Mouse (Mus musculus): ENCODE results near the gene Nmrk1. TPM values are rescaled to one million over a fixed set of nuclear protein-coding genes. Genes with fewer than 3 reads are reported as not detected.
"Not testable (repeated sequence)": the region's sequence is repeated elsewhere in the genome, so short reads cannot be mapped to it uniquely, and the experiment has no call there.

The Nmrk1 gene
- 8.3 and 10.1 TPM in 2 replicates for polyA plus RNA-seq (2015; fragmentation: Nextera tagmentation; extraction: Ambion mirVana)

DNA sequence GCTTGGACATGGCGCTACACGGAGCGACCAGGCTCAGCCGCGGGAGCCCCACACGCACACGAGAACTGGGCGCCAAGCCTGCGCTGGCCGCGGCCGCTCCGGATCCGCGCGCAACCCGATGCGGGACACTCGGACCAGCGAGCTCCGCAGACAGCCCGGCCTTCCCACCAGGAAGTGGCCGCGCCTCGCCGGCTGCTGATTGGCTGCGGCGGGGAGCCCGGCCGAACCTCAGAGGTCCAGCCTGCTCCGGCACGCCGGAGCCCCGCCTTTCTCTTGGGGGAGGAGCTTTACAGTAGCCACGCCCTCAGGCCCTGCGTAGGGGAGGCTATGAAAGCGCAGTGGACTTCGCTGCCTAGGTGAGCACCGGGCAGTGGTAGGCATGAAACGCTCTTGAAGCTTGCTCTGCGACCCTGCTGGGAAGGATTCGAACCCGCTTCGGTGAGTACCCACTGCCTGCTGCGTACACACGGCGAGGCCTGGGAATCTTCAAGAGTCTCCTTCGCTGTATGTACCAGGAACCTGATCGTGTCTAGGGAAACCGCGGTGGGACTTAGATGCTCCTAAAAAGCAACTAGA lies at the start of gene Nmrk1, which contains the start of gene Ostf1:
Gene Nmrk1 (plus strand): TSS at position 307 of the 576 bp plus-strand sequence.
Gene Ostf1 (minus strand): TSS at position 180 of the 576 bp plus-strand sequence.
- Histone ChIP-seq H3K9ac (replicated peaks) (peak within 1 kb of the TSS; percentile 66), H3K4me3 (replicated peaks) (peak within 1 kb of the TSS; percentile 92), H3K36me3 (no peaks in the 10 kb centered on the region), H3K27ac (replicated peaks) (peak within 1 kb of the TSS; percentile 77), H3K4me2 (peak within 1 kb of the TSS; percentile 99), H3K4me1 (peaks cover 17% of the 10 kb centered on the region), H3K9me3 (replicated peaks) (no peaks in the 10 kb centered on the region), H3K27me3 (replicated peaks) (0 out of 2 replicates have a peak, but pooled peaks cover 7% of the 10 kb centered on the region)
- ATAC-seq (ENCODE audit: low FRiP score) = peak; percentile 99
- under 1% methylated on average over 50 of the region's 51 CpGs for WGBS

DNA sequence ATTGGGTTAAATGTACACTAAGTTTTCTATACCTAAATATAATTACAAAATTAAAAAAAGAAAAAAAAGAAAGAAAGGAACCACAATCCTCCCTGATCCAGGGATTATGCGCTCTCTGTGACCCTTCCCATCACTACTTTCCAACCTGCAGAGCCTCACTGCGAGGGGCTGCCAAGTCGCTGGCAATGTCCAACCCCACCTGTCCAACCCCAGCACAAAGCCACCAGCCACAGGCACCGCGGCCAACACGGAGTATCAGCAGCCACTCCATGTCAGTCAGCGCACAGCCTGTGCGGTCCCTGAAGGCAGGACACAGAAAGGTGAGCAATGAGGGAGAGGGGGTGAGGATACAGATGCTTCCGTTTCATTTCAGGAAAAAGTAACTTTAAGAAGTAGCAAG lies 49.5 kb upstream of the Nmrk1 start:
- Histone ChIP-seq H3K4me1 (peaks cover 13% of the 10 kb centered on the region), H3K36me3 (no peaks in the 10 kb centered on the region), H3K4me2 (no peak overlapping the region), H3K27ac (replicated peaks) (no peak overlapping the region), H3K9me3 (replicated peaks) (no peaks in the 10 kb centered on the region), H3K9ac (replicated peaks) (no peak overlapping the region), H3K4me3 (replicated peaks) (no peak overlapping the region), H3K27me3 (replicated peaks) (no peaks in the 10 kb centered on the region)
- ATAC-seq (ENCODE audit: low FRiP score) = no peak
- WGBS = 96% methylated on average over 9 of the region's 9 CpGs

DNA sequence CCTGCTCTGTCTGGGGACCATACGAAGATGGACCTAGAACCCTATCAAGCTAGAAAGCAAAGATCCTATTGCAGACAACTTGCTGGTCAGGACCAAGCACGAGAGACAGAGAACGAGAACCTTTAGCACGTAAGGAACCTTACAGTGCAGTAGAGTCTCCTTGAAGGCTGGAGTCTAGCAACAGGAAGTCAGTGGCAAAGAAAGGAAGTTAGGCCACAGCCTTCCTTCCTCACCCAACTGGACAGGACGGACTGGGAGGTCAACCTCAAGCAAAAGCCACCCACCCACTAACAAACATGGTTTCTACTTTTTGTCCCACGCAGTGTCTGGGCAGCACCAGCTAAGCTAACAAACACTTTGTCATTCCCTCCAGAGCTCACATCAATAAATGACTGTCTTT lies 48.9 kb upstream of the Nmrk1 start:
- ATAC-seq (ENCODE audit: low FRiP score) = no peak
- no peaks in the 10 kb centered on the region for H3K9me3 ChIP-seq (replicated peaks)
- H3K9ac ChIP-seq (replicated peaks) = no peak overlapping the region
- H3K4me3 ChIP-seq (replicated peaks) = no peak overlapping the region
- peaks cover 11% of the 10 kb centered on the region for H3K4me1 ChIP-seq
- no peaks in the 10 kb centered on the region for H3K27me3 ChIP-seq (replicated peaks)
- H3K36me3 ChIP-seq = no peaks in the 10 kb centered on the region
- 94% methylated on average over 6 of the region's 6 CpGs for WGBS
- H3K27ac ChIP-seq (replicated peaks) = no peak overlapping the region
- no peak overlapping the region for H3K4me2 ChIP-seq

DNA sequence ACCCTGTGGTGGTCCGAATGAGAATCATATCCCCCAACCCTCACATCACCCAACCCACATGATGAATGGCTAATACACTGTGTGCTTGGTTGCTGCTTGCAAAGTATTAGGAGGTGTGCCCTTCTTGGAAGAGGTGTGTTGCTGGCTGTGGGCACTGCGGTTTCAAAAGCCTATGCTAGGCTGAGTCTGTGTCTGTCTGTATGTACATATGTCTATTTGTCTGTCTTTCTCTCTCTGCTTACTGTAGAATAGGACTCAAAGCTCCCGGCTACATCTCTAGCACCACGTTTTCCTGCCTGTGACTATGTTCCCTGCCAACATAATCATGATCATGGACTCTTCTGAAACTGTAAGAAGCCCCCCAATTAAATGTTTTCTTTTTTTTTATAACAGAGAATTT lies 48.0 kb upstream of the Nmrk1 start:
- Histone ChIP-seq H3K4me3 (replicated peaks) (no peak overlapping the region), H3K36me3 (no peaks in the 10 kb centered on the region), H3K9ac (replicated peaks) (no peak overlapping the region), H3K4me1 (peaks cover 3% of the 10 kb centered on the region), H3K9me3 (replicated peaks) (no peaks in the 10 kb centered on the region), H3K27me3 (replicated peaks) (no peaks in the 10 kb centered on the region), H3K27ac (replicated peaks) (no peak overlapping the region), H3K4me2 (no peak overlapping the region)
- WGBS = 95% methylated on average over 4 of the region's 4 CpGs
- no peak for ATAC-seq (ENCODE audit: low FRiP score)

DNA sequence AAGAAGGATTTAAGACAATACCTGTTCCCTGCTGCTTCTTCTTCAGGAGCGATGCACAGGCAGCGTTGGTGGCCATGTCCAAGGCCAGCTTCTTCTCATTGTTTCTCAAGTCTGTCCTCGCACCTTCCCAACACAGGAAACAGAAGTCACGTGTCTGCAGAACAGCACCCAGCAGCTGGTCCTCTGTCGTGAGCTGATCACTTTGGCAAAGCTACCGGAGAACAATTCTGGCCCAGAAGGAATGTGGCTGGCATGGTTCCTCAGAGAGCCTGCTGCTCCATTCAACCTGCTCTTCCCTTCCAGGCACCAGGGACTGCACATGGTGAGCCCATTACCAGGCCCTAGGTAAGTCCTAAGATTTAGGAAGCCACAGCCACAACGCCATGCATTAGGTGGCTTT lies 47.1 kb upstream of the Nmrk1 start:
- H3K4me2 ChIP-seq = no peak overlapping the region
- H3K27me3 ChIP-seq (replicated peaks) = no peaks in the 10 kb centered on the region
- no peaks in the 10 kb centered on the region for H3K9me3 ChIP-seq (replicated peaks)
- no peak overlapping the region for H3K9ac ChIP-seq (replicated peaks)
- H3K27ac ChIP-seq (replicated peaks) = no peak overlapping the region
- H3K4me3 ChIP-seq (replicated peaks) = no peak overlapping the region
- ATAC-seq (ENCODE audit: low FRiP score) = no peak
- WGBS = 90% methylated on average over 7 of the region's 7 CpGs
- no peaks in the 10 kb centered on the region for H3K36me3 ChIP-seq
- no peaks in the 10 kb centered on the region for H3K4me1 ChIP-seq

DNA sequence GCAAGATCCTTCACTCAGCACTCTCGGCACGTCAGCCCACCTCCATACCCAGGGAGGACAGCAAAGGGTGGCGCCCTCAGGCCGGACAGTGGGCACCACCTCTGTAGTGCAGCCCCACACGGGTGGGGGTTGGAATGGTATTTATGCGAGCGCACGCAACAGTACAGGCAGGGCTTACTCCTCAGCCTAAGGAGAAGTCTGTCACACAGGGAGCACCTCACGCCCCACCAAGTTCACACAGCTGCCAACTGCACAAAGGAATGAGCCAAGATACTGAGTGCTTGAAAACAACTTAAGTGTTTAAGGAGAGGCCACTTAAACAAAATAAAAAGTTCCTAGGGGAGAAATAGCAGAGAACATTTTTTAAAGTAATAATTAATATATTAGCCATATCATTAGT lies 44.6 kb upstream of the Nmrk1 start:
- H3K36me3 ChIP-seq = no peaks in the 10 kb centered on the region
- no peak overlapping the region for H3K4me3 ChIP-seq (replicated peaks)
- no peaks in the 10 kb centered on the region for H3K9me3 ChIP-seq (replicated peaks)
- H3K27ac ChIP-seq (replicated peaks) = no peak overlapping the region
- 0 out of 2 replicates have a peak, but pooled peaks have one; percentile 36 for ATAC-seq (ENCODE audit: low FRiP score)
- no peaks in the 10 kb centered on the region for H3K27me3 ChIP-seq (replicated peaks)
- WGBS = 90% methylated on average over 9 of the region's 9 CpGs
- H3K4me1 ChIP-seq = 0 out of 2 replicates have a peak, but pooled peaks cover 3% of the 10 kb centered on the region
- H3K9ac ChIP-seq (replicated peaks) = no peak overlapping the region
- H3K4me2 ChIP-seq = no peak overlapping the region

DNA sequence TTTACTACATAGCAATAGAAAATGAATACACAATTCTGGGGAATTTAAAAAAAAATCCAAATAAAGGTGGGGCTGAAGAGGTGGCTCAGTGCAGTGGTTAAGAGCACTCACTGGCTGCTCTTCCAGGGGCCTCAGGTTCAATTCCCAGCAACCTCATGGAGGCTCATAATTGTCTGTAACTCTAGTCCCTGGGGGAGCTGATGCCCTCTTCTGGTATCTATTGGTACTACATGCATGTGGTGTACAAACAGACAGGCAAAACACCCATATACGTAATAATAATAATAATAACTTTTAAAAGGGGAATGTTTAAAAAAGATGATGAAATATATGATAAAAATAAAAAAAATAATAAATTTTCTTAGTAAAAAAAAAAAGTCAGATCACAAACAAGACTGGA lies 43.5 kb upstream of the Nmrk1 start:
- H3K4me1 ChIP-seq = 0 out of 2 replicates have a peak, but pooled peaks cover 3% of the 10 kb centered on the region
- H3K4me2 ChIP-seq = no peak overlapping the region
- H3K36me3 ChIP-seq = no peaks in the 10 kb centered on the region
- H3K9me3 ChIP-seq (replicated peaks) = no peaks in the 10 kb centered on the region
- H3K9ac ChIP-seq (replicated peaks) = no peak overlapping the region
- 98% methylated on average over 1 of the region's 1 CpGs for WGBS
- no peak overlapping the region for H3K27ac ChIP-seq (replicated peaks)
- ATAC-seq (ENCODE audit: low FRiP score) = no peak
- no peak overlapping the region for H3K4me3 ChIP-seq (replicated peaks)
- H3K27me3 ChIP-seq (replicated peaks) = no peaks in the 10 kb centered on the region

DNA sequence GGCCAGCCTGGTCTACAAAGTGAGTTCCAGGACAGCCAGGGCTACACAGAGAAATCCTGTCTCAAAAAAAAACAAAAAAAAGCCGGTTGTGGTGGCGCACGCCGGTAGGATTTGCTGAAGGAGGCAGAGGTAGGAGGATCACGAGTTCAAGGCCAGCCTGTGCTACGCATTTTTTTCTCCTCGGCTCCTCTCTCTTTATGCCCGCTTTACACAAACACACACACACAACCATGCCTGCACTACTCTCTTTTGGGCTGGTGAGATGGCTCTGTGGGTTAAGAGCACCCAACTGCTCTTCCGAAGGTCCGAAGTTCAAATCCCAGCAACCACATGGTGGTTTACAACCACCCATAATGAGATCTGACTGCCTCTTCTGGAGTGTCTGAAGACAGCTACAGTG lies 42.9 kb upstream of the Nmrk1 start:
- H3K27me3 ChIP-seq (replicated peaks); H3K9me3 ChIP-seq (replicated peaks); H3K36me3 ChIP-seq; H3K9ac ChIP-seq (replicated peaks); ATAC-seq (ENCODE audit: low FRiP score); H3K4me2 ChIP-seq; H3K4me3 ChIP-seq (replicated peaks); H3K4me1 ChIP-seq; H3K27ac ChIP-seq (replicated peaks): not testable (repeated sequence)
- 96% methylated on average over 10 of the region's 10 CpGs for WGBS

DNA sequence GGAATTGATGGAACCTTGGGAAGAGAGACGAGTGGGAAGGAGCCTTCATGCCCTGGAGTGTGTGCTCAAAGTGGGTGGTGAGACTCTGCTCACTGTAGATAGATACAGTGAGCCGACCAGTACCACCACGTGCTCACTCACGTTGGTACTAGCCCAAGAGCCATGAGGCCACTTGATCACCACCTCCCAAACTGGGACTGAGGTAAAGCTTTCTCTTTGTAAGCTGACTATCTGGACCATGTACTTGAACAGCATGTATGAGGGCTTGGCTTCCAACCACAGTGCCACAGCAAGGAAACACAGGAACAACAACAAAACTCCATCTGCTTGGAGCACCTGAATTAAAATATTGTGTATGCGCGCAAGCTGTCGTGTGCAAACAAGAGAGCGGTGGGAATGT lies 42.5 kb upstream of the Nmrk1 start:
- 92% methylated on average over 8 of the region's 8 CpGs for WGBS
- Histone ChIP-seq H3K27ac (replicated peaks) (no peak overlapping the region), H3K4me2 (no peak overlapping the region), H3K36me3 (no peaks in the 10 kb centered on the region), H3K9ac (replicated peaks) (no peak overlapping the region), H3K9me3 (replicated peaks) (no peaks in the 10 kb centered on the region), H3K27me3 (replicated peaks) (no peaks in the 10 kb centered on the region), H3K4me3 (replicated peaks) (no peak overlapping the region), H3K4me1 (0 out of 2 replicates have a peak, but pooled peaks cover 3% of the 10 kb centered on the region)
- ATAC-seq (ENCODE audit: low FRiP score) = no peak

DNA sequence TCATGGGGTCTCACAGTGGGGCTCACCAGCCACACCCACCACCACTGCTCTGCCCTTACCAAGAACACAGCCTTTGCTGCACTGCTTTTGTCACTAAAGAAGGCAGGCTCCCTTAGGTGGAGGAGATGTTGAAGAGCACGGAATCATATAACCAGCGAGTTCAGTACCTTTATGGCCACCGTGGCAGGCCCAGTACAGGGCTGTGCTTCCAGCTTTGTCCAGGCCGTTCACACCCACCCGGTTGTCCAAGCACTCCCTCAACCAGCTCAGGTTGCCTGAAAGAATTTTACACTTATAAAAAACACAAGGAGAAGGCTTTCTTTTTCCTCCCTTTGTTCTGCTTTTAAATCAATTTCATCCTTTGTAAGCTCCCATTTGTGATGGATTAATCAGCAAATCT lies 41.5 kb upstream of the Nmrk1 start:
- Histone ChIP-seq H3K36me3 (no peaks in the 10 kb centered on the region), H3K27me3 (replicated peaks) (no peaks in the 10 kb centered on the region), H3K9ac (replicated peaks) (no peak overlapping the region), H3K4me1 (0 out of 2 replicates have a peak, but pooled peaks cover 3% of the 10 kb centered on the region), H3K9me3 (replicated peaks) (no peaks in the 10 kb centered on the region), H3K27ac (replicated peaks) (no peak overlapping the region), H3K4me3 (replicated peaks) (no peak overlapping the region), H3K4me2 (no peak overlapping the region)
- ATAC-seq (ENCODE audit: low FRiP score) = no peak
- WGBS = 61% methylated on average over 5 of the region's 5 CpGs

DNA sequence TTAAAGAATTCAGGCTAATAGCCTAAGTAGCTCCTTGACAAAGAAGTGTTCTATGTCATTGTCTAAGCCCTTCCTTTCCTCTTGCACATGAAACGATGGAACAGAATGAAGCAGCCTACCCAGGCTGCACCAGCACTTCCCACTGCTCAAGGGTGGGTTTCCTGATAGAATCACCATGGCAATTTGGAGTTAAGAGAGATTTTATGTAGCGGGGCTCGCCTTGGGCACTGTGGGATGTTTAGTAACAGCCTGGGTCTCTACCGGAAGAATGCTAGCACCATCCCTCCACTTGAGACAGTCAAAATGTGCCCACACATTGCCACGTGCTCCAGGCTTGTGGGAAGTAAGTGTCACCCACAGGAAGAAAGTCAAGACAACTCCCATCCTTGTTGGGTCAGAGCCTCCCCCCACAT lies 40.8 kb upstream of the Nmrk1 start:
- H3K4me1 ChIP-seq = 0 out of 2 replicates have a peak, but pooled peaks cover 3% of the 10 kb centered on the region
- H3K9ac ChIP-seq (replicated peaks) = no peak overlapping the region
- H3K27ac ChIP-seq (replicated peaks) = no peak overlapping the region
- no peak for ATAC-seq (ENCODE audit: low FRiP score)
- H3K4me2 ChIP-seq = no peak overlapping the region
- H3K4me3 ChIP-seq (replicated peaks) = no peak overlapping the region
- no peaks in the 10 kb centered on the region for H3K9me3 ChIP-seq (replicated peaks)
- no peaks in the 10 kb centered on the region for H3K36me3 ChIP-seq
- 52% methylated on average over 5 of the region's 5 CpGs for WGBS
- H3K27me3 ChIP-seq (replicated peaks) = no peaks in the 10 kb centered on the region

DNA sequence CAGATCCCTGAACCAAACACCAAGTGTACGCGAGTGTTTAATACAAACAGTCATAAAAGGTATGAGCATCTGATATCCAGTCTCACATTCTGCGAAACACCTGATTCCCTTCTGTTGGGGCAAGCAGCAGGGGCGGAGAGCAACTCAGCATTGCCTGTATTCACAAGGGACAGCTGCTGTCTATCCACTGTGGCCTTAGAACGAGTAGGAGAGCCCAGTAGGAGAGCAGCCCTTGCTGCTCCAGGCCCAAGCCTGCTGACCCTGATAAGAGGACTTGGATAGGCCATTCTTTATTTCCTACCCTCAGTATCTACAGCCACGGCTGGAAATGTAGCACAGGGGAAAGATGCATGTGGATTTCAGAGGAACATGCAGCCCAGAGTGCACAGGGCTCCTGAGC lies 38.8 kb upstream of the Nmrk1 start:
- no peak overlapping the region for H3K4me3 ChIP-seq (replicated peaks)
- H3K9ac ChIP-seq (replicated peaks) = no peak overlapping the region
- ATAC-seq (ENCODE audit: low FRiP score) = no peak
- no peak overlapping the region for H3K4me2 ChIP-seq
- 75% methylated on average over 6 of the region's 6 CpGs for WGBS
- H3K4me1 ChIP-seq = peaks cover 5% of the 10 kb centered on the region; the same call in 1 of the 2 replicates
- no peaks in the 10 kb centered on the region for H3K9me3 ChIP-seq (replicated peaks)
- H3K27me3 ChIP-seq (replicated peaks) = no peaks in the 10 kb centered on the region
- no peaks in the 10 kb centered on the region for H3K36me3 ChIP-seq
- H3K27ac ChIP-seq (replicated peaks) = no peak overlapping the region

Measured in neural tube, embryonic 15.5 days (tissue).